Mouse (Mus musculus) 3T3-L1 (cell line): ENCODE data around the gene Gm3115.
"Not testable (repeated sequence)": the region's sequence is repeated elsewhere in the genome, so short reads cannot be mapped to it uniquely, and the experiment has no call there.

Experiments used
- DNase-seq: peaks from one replicate; pipeline ENCODE4 v3.0.0-alpha.2; 2015; ENCODE audit warnings: low read depth, low spot score

Gm3115 gene

DNA sequence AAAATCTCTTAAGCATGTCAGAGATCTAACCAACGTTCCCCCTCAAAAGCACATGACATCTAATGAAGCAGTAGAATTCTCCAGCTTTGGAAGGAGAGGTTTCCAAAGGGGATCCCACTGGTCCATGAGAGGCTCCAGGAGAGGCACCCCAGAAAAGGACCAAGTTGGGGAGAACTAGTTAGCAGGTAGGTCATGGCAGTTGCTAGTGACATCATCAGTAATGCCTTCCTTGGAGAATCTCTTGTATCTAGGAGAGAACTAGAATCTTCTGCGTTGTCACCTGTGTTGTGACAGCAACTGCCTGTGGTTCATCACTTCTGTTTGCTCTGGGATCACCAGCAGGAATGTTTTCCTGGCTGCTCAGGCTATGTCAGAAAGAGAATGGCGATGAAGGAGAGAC lies at the start of gene Gm3115:
Gm3115 (plus strand) TSS at position 301 of the 400 bp plus-strand sequence.
- not testable (repeated sequence) for DNase-seq

DNA sequence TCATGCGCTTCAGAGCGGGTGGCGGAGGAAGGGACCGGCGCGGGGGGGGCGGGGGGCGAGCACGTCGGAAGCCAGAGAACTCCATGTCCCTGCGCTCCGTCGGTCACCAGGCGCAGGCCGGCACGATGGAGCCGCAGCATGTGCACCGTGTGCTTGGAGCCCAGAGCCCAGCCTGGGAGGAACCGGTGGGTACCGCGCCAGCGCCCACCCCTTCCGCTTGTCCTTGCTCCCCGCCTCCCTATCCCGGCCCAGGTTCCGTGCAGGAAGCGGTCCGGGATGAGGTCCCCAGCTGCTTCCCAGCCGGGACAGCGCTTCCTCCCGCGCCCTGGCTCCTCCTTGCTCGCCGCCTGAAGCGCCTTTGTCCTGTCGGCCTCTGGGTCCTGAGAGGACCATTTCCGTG lies 26.5 kb downstream of the Gm3115 start, which contains the start of gene Gm8108:
Gm8108 (plus strand) TSS at position 101 of the 400 bp plus-strand sequence.
- DNase-seq: not testable (repeated sequence)

- DNase-seq: not testable (repeated sequence)
These were observed 57.7 kb downstream of the Gm3115 start for GRCm38 (mm10) chr14:4141646-4142045.
